Mouse (Mus musculus) stomach, embryonic 15.5 days (tissue): ENCODE data around the gene Bbip1. TPM values are rescaled to one million over a fixed set of nuclear protein-coding genes. Genes with fewer than 3 reads are reported as not detected.
"Not testable (repeated sequence)": the region's sequence is repeated elsewhere in the genome, so short reads cannot be mapped to it uniquely, and the experiment has no call there.

ENCODE experiments used
- ATAC-seq: fragments of 200-750 bp; cut with Nextera tagmentation; 2 replicates; pipeline ENCODE4 v1.8.0; 2017; ENCODE audit warnings: low read depth, moderate number of reproducible peaks, moderate TSS enrichment; ENCODE audit not compliant: insufficient read depth, low FRiP score
- H3K27ac ChIP-seq: fragments of 300-500 bp; sonication (generic); 2 replicates; pipeline ENCODE4 v1.5.1; 2015; ENCODE audit warnings: mild to moderate bottlenecking, inconsistent platforms
- H3K27me3 ChIP-seq: fragments of 300-500 bp; sonication (generic); replicated peaks from 2 replicates; pipeline ENCODE4 v1.6.1; 2015; ENCODE audit warnings: inconsistent platforms
- H3K36me3 ChIP-seq: fragments of 300-500 bp; sonication (generic); 2 replicates; pipeline ENCODE4 v1.6.1; 2015; ENCODE audit warnings: inconsistent platforms
- H3K4me1 ChIP-seq: fragments of 300-500 bp; sonication (generic); 2 replicates; pipeline ENCODE4 v1.6.1; 2015; ENCODE audit warnings: inconsistent platforms
- H3K4me2 ChIP-seq: fragments of 300-500 bp; sonication (generic); 2 replicates; pipeline ENCODE4 v1.6.1; 2015; ENCODE audit warnings: mild to moderate bottlenecking, inconsistent platforms
- H3K4me3 ChIP-seq: fragments of 300-500 bp; sonication (generic); replicated peaks from 2 replicates; pipeline ENCODE4 v1.5.1; 2015; ENCODE audit warnings: inconsistent platforms
- H3K9ac ChIP-seq: fragments of 300-500 bp; sonication (generic); 2 replicates; pipeline ENCODE4 v1.6.1; 2015; ENCODE audit warnings: inconsistent platforms
- H3K9me3 ChIP-seq: fragments of 300-500 bp; sonication (generic); 2 replicates; pipeline ENCODE4 v1.6.1; 2016; ENCODE audit warnings: inconsistent platforms
- WGBS: fragments of 180-500 bp; shearing (Covaris S2); methylation state at CpG from one replicate; pipeline ENCODE4 v1.1.7; 2015; 5-methylcytosine and 5-hydroxymethylcytosine counted together
- polyA plus RNA-seq: library from polyadenylated mRNA; unstranded; fragments of >200 nt; fragmentation: Nextera tagmentation; extraction: Ambion mirVana; gene quantifications from 2 replicates; pipeline ENCODE4 v1.2.1, GENCODE M21; 2015

The Bbip1 gene
- polyA plus RNA-seq, 1 experiment from 2014 or later: 81.9 TPM

DNA sequence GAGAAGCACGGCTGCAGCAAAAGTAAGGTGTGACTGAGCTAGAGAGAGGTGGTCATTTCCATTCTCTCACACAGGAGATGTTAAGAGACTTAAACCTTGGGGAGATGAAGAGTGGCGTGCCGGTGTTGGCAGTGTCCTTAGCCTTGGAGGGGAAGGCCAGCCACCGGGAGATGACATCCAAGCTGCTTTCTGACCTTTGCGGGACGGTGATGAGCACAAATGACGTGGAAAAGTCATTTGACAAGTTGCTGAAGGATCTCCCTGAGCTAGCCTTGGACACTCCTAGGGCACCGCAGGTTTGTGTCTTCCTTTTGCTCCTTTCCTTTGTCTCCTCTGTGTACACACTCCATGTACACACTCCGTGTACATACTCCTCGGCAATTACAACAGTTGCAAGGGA lies 24.9 kb downstream of the Bbip1 start:
- Histone ChIP-seq H3K27ac (no peak overlapping the region), H3K9me3 (no peaks in the 10 kb centered on the region), H3K9ac (no peak overlapping the region), H3K4me2 (no peak overlapping the region), H3K4me1 (no peaks in the 10 kb centered on the region), H3K36me3 (peaks cover 23% of the 10 kb centered on the region; the same call in 1 of the 2 replicates), H3K4me3 (no peak overlapping the region), H3K27me3 (no peaks in the 10 kb centered on the region)
- 85% methylated on average over 10 of the region's 10 CpGs for WGBS
- ATAC-seq: no peak

DNA sequence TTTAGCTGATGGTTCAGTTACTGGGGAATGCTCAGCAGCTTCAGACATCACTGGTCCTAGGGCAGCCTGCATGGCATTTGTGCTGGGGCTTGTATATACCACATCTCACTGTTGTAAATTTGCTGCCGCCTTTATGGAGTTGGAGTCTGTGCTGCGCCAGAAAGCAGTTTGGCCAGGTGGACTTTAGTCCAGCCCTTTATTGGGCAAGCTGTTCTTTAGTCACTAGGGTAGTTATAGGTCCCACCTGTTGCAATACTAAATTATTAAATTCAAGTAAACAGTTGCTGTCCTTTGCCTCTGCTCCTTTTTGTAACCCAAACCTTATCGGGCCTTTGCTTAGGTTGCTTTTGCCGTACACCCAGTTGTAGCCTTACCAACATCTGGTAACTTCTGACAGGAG lies 29.5 kb downstream of the Bbip1 start:
- H3K27ac ChIP-seq: no peak overlapping the region
- no peaks in the 10 kb centered on the region for H3K4me1 ChIP-seq
- H3K4me3 ChIP-seq: no peak overlapping the region
- no peak overlapping the region for H3K4me2 ChIP-seq
- 96% methylated on average over 4 of the region's 4 CpGs for WGBS
- peaks cover 32% of the 10 kb centered on the region for H3K36me3 ChIP-seq
- no peaks in the 10 kb centered on the region for H3K9me3 ChIP-seq
- no peak for ATAC-seq
- no peaks in the 10 kb centered on the region for H3K27me3 ChIP-seq
- H3K9ac ChIP-seq: no peak overlapping the region

DNA sequence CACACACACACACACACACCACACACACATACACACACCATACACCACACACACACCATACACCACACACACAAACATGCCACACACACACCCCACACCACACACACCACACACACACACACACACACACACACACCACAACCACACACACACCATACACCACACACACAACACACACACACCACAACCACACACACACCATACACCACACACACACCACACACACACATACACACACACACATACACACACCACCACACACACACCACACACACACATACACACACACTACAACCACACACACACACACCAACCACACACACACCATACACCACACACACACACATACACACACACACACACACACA lies 37.7 kb downstream of the Bbip1 start:
- not testable (repeated sequence) for H3K27ac ChIP-seq, H3K4me3 ChIP-seq, H3K9ac ChIP-seq, H3K4me2 ChIP-seq, H3K9me3 ChIP-seq, H3K27me3 ChIP-seq, H3K36me3 ChIP-seq, ATAC-seq
- peaks cover 12% of the 10 kb centered on the region for H3K4me1 ChIP-seq

DNA sequence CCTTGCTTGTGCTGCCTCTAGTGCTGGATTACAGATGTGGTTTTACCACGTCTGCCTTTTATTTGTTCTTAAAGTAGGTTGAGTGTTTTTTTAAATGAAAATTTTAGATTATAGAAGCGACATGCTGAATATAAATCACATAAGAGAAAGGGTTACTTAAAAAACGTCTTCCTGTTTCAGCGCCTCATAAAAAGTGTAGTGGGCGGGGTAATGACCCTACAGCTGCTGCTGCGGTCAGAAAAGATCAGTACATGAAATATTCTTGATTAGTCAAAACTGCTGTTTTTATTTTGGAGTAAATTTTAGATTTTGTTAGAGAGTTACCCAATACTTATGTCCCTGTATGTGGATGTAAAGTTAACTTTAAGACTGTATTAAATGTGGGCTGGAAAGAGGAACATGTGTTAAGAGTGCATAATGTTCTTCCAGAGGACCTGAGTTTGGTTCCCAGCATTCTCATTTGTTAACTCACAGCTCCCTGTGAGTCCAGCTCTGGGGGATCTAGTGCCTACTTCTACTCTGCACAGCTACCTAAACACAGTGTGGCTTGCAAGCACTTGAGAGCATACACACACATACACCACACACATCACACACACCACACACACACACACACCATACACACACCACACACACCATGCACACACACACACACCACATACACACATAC lies 38.3 kb downstream of the Bbip1 start:
- Histone ChIP-seq H3K27ac (peak overlapping the region; percentile 40; the same call in 1 of the 2 replicates), H3K36me3 (peaks cover 7% of the 10 kb centered on the region; the same call in 1 of the 2 replicates), H3K9me3 (no peaks in the 10 kb centered on the region), H3K4me3 (no peak overlapping the region), H3K4me1 (peaks cover 13% of the 10 kb centered on the region), H3K4me2 (peak overlapping the region; percentile 26; the same call in 1 of the 2 replicates), H3K9ac (no peak overlapping the region), H3K27me3 (no peaks in the 10 kb centered on the region)
- WGBS: 29% methylated on average over 6 of the region's 6 CpGs
- ATAC-seq: no peak

DNA sequence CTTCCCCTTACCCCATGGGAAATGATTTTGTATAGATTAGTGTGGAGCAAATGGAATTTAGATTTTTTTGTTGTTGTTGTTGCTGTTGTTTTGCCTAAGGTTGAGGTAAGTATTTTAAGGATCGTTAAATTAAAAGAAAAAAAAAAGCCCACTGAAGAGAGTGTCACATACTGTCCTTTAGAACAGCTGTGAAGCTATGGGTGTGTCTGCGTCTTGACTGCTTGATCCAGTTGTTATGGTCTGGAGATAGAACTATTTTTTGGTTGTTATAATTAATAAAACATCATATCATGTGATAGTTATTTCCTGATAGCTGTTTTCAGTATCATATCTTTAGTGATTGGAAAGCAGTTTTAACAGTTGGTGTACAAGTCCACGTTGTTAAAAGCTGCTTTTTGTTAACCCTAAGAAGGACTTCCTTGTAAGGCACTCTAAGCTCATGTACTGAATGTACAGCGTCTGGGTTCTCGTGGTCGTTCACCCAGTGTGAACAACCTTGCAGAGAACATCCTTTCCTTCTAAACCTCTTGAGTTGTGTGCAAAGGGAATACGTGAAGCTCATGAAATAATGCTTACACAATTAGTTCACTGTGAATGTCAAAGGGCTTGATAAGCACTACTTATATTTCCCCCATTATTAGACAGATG lies 39.5 kb downstream of the Bbip1 start:
- Histone ChIP-seq H3K36me3 (peaks cover 7% of the 10 kb centered on the region; the same call in 1 of the 2 replicates), H3K9ac (no peak overlapping the region), H3K9me3 (no peaks in the 10 kb centered on the region), H3K27ac (no peak overlapping the region), H3K4me3 (peak overlapping the region; percentile 16; the same call in 1 of the 2 replicates), H3K27me3 (no peaks in the 10 kb centered on the region), H3K4me2 (peak overlapping the region; percentile 62), H3K4me1 (peaks cover 13% of the 10 kb centered on the region)
- ATAC-seq: no peak
- 51% methylated on average over 7 of the region's 7 CpGs for WGBS

DNA sequence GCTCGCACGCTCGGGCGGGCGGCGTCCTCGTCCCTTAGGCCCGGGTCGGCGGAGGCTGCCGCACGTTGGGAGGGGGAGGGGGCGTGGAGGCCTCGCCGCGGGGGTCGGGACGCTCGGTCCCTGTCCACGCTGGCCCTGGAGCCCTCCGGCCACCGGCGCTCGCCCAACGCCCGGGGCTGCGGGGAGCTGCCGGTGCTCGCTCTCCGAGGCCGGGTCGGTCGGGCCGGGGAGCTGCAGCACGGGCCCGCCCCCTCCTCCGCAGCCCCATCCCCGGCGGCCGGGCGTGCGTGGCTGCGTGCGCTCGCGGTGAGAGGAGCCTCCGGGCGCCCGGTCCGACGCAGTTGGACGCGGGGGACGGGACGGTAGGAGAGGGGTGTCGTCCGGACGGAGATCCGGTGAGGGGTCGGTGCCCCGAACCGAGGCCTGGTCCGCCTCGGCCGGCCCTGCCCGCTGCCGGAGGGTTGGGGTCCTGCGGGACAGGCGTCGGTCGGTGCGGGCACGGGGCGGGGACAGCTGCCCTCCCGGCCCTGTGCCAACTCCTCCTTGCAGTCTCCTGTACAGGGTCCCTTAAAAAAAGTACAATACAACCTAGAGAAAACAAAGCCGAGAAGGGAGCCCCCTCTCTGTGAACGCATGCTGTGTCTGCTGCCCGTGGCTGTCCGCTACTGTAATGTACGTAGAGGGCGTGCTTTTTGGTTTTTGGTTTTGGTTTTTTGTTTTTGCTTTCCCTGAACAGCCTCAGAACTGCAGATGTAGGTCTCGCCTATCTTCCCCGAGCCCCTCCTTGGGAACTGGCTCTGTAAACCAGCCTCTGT lies 40.7 kb downstream of the Bbip1 start:
- Histone ChIP-seq H3K27ac (peak overlapping the region; percentile 86), H3K36me3 (no peaks in the 10 kb centered on the region), H3K4me3 (peak overlapping the region; percentile 97), H3K27me3 (no peaks in the 10 kb centered on the region), H3K4me1 (peaks cover 13% of the 10 kb centered on the region), H3K4me2 (peak overlapping the region; percentile 62), H3K9me3 (no peaks in the 10 kb centered on the region), H3K9ac (peak overlapping the region; percentile 85)
- WGBS: under 1% methylated on average over 67 of the region's 83 CpGs
- ATAC-seq: peak; percentile 40

DNA sequence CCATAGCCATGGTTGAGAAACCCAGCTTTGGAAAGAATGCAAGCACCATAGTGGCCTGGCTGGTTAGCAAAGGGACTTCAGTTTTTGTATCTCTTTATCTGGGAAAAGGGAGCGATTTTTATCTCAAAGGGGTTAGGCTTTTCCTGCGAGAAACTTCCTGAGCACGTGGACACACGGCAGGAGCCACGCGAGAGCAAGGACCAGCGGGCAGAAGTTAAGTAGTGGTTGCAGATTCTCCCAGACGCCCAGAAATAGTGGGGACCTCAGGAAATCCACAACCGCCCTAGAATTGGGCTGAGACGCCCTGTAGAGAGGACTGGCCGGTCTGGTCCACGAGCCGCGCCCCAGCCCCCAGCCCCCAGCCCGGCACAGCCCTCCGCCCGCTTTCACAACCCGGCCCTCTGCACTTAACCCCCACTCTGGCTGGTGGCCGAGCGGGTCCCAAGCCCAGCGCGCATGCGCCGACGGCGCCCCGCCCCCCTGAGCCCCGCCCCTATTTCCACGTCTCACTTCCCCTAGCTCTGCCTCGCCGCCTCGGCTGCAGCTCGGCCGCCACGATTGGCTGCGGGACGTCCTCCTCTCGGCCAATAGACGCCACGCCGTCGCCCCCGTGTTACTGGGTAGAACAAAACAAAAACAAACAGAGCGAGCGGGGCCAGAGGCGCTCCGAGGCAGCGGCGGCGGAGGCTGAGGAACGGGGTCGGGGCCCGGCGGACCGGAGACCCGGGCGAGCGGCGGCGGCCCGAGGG lies 41.5 kb downstream of the Bbip1 start:
- no peaks in the 10 kb centered on the region for H3K27me3 ChIP-seq
- H3K9ac ChIP-seq: peak overlapping the region; percentile 85
- peaks cover 13% of the 10 kb centered on the region for H3K4me1 ChIP-seq
- peak overlapping the region; percentile 69 for H3K4me2 ChIP-seq
- H3K36me3 ChIP-seq: no peaks in the 10 kb centered on the region
- peak overlapping the region; percentile 87 for H3K27ac ChIP-seq
- peak; percentile 98 for ATAC-seq
- H3K4me3 ChIP-seq: peak overlapping the region; percentile 97
- under 1% methylated on average over 58 of the region's 61 CpGs for WGBS
- no peaks in the 10 kb centered on the region for H3K9me3 ChIP-seq

DNA sequence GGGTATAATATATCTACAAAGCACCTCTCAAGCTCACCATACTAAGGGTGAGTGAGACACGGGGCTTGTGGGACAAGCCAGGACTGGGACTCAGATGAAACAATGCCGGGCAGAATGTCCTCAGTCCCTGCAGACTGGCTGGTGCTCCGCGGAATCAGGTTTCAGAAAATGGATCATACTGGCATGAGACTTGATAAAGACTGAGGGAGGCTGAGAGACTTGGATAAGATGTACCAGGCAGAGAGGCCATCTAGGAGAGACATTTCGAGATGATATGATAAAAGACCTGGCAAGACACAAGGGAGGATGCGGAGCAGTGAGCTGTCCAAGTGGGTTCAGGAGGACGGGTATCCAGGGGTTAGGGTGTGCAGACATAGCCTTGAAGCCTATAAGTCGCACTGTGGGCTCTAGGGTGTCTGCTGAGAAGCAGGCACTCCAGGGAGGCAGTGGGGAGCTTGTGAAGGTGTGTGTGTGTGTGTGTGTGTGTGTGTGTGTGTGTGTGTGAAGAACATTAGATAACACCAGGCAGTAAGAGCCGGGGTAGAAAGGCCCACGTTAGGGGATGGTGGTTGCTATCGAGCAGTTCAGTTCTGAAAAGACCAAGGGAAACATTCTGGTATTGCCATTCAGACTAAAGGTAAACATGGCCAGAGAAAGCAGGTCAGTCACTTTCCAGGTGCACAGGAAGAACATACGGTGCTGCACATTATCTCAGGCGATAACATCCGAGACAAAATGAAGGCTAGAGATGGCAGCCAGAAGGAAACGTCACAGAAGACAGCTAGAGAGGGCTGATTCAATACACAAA lies 42.3 kb downstream of the Bbip1 start:
- Histone ChIP-seq H3K4me2 (peak overlapping the region; percentile 69), H3K9ac (no peak overlapping the region; the same call in 1 of the 2 replicates), H3K27ac (peak overlapping the region; percentile 87), H3K4me1 (peaks cover 13% of the 10 kb centered on the region), H3K36me3 (no peaks in the 10 kb centered on the region), H3K4me3 (peak overlapping the region; percentile 97), H3K27me3 (no peaks in the 10 kb centered on the region), H3K9me3 (no peaks in the 10 kb centered on the region)
- WGBS: 28% methylated on average over 15 of the region's 15 CpGs
- no peak for ATAC-seq

DNA sequence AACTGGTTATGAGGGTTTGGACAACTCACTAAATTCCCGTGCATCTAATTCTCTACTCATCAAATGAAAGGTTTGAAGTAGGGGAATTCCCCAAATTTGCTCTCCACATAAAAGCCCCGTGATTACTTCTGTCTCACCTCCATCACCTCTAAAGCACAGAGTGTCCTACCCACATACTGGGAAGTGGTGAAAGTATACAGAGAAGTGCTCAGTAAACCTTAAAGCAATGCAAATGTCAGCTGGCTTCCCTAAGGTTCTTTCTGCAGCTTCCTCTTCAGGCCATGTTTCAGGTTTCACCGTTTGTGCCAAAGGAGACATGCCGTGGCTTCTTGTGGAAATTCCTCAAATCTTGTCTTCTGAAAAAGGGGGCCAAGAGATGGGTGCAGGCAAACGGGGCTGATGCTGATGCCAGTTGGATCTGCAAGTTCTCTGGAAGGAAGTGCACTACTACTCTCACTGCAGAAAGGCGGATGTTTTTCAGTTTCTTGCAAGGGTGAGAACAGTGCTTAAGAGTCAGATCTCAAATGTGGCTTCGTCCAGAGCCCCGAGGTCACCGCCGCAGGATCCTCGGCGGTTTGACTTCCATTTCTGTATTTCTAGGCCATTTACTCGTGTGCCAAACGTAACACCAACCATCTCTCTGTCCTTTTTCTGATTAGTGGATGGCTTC lies 44.4 kb downstream of the Bbip1 start:
- H3K27me3 ChIP-seq: no peaks in the 10 kb centered on the region
- no peak overlapping the region for H3K9ac ChIP-seq
- H3K27ac ChIP-seq: no peak overlapping the region
- WGBS: 85% methylated on average over 14 of the region's 14 CpGs
- no peak overlapping the region for H3K4me2 ChIP-seq
- ATAC-seq: no peak
- H3K4me3 ChIP-seq: no peak overlapping the region
- H3K9me3 ChIP-seq: no peaks in the 10 kb centered on the region
- peaks cover 11% of the 10 kb centered on the region for H3K4me1 ChIP-seq
- H3K36me3 ChIP-seq: no peaks in the 10 kb centered on the region

DNA sequence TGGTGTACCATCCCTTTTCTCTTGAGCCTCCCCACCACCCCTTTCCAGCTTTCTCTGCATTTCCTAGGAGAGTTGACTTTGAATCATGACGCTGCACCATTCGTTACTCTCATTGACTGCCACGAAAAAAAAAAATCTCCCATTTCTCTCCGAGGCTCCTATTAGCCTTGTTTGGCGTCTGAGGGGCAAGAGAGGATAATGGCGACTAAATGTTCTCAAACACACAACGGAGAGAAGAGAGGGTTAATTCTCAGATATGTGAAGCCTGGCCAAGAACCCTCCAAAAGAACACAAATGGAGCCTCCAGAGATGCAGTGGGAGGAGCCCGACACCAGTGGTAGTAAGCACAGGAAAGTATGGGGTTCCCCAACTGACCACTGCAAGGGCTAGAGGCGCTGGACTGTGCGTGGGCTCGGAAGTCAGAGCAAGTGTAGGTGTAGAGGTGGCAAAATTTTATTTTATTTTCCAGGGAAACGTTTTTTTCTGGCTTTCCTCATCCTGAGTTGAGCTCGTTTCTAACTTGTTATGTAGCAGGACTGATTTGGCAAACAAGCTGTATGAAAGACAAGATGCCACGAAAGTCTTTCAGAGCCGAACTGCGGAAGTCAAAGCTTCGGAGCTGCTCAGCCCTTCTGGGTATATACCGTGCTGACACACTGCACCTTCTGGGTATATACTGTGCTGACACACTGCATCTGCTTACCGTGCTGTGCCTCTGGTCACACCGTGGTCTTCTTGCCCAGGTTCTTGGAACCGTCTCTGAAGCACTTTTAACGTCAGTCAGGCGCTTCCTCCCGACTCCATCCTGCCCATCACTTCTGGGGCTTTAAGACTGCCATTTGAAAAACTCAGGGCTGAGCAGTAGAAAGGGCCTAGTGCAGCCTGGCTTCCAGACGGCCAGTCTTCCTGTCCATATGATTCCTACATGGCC lies 45.2 kb downstream of the Bbip1 start:
- no peaks in the 10 kb centered on the region for H3K27me3 ChIP-seq
- H3K27ac ChIP-seq: no peak overlapping the region
- whole genome bisulfite sequencing: 80% methylated on average over 25 of the region's 25 CpGs
- H3K4me3 ChIP-seq: no peak overlapping the region
- no peak for ATAC-seq
- H3K4me1 ChIP-seq: peaks cover 12% of the 10 kb centered on the region
- no peaks in the 10 kb centered on the region for H3K9me3 ChIP-seq
- no peak overlapping the region for H3K9ac ChIP-seq
- no peaks in the 10 kb centered on the region for H3K36me3 ChIP-seq
- H3K4me2 ChIP-seq: no peak overlapping the region
